Mouse (Mus musculus): ENCODE measurements around the gene Mbd3. TPM values are rescaled to one million over a fixed set of nuclear protein-coding genes. Genes with fewer than 3 reads are reported as not detected.

Mbd3 gene
- polyA plus RNA-seq, 1 experiment from 2014 or later = 64.4 TPM

DNA sequence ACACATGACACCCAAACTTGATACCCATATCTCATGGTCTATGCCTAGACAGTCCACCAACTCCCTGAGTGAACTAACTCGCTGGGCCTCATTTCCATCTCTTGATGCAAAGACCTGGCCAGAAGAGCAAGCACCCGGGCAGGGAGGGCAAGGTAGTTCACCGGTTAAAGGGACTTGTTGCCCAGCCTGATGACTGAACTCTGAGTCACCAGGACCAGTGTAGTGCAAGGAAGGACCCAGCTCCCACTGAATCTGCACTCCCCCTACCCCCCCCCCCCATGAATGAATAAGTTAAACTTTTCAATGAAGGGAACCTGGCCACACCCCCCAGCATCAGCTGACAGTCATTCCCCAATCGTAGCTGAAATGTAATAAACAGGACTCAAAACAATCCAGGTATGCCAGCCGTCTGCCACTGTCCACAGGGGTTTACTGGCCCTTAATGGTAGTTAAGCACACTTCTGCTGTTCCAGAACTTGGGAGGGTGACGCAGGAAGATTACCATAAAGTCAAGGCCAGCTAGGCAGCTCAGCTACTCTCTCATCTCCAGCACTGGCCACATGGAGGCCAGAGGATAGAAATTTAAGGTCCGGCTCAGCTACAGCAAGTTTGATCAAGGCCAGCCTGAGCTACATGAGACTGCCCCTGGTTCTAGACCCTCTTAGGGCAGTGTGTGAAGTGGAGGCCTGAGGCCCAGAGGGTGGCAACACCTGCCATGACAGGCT lies 16.5 kb downstream of the Mbd3 start:
- Histone ChIP-seq H3K4me3 (ENCODE audit: inconsistent target) (no peak overlapping the region), H3K79me2 (ENCODE audit: inconsistent target) (peaks cover 37% of the 10 kb centered on the region; the same call in 1 of the 2 replicates), H3K36me3 (ENCODE audit: inconsistent target) (no peaks in the 10 kb centered on the region), H3K27ac (no peak overlapping the region)
- WGBS (ENCODE audit: missing documents) = 99% methylated on average over 7 of the region's 7 CpGs

DNA sequence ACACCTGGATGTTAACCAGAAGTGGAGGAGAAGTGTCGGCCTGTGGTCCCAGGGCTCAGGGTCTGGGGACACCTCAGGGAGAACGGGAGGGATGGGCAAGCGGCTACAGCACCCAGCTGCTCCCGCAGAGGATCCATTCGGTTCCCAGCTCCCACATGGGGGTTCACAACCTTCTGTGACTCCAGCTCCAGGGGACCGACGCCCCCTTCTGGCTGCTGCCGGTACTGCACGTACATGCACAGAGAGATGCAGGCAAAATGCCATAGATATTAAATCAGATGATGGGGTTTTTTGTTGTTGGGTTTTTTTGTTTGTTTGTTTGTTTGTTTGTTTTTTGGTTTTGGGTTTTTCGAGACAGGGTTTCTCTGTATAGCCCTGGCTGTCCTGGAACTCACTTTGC lies 21.6 kb downstream of the Mbd3 start:
- H3K79me2 ChIP-seq (ENCODE audit: inconsistent target) = no peaks in the 10 kb centered on the region
- WGBS (ENCODE audit: missing documents) = 55% methylated on average over 10 of the region's 10 CpGs
- H3K27ac ChIP-seq = no peak overlapping the region
- H3K4me3 ChIP-seq (ENCODE audit: inconsistent target) = no peak overlapping the region
- H3K36me3 ChIP-seq (ENCODE audit: inconsistent target) = no peaks in the 10 kb centered on the region

DNA sequence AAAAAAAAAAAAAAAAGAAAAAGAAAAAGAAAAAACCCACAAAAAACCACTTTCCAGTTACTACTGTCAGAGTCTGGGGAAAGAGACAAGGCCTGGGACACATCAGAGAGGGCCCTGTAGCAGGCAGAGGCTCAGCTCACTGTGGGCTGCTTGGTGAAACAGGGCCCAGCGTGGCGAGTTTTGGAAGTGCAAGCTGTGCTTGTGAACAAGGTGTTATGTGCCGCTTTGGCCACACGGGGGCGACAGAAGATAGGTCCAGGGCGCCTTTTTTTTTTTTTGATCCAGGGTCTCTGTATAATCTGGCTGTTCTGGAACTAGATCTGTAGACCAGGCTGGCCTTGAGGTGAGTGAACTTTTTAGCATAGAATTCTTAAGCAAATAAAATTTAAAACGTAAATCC lies 23.2 kb downstream of the Mbd3 start:
- Histone ChIP-seq H3K79me2 (ENCODE audit: inconsistent target) (no peaks in the 10 kb centered on the region), H3K4me3 (ENCODE audit: inconsistent target) (no peak overlapping the region), H3K27ac (no peak overlapping the region), H3K36me3 (ENCODE audit: inconsistent target) (no peaks in the 10 kb centered on the region)
- 0% methylated on average over 7 of the region's 7 CpGs for WGBS (ENCODE audit: missing documents)

DNA sequence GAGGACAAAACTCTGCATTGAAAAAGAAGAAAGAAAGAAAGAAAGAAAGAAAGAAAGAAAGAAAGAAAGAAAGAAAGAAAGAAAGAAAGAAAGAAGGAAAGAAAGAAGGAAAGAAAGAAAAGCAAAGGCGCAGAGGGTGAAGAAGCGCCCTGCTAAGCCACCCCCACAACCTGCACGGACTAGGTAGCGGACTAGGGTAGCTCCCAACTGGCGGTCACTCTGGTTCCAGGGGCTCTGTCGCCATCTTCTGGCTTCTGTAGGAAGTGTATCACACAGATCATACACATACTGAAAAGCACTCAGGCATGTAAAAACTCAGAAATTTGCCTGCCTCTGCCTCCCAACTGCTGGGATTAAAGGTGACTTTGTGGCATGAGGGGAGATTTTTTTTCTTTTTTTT lies 25.3 kb downstream of the Mbd3 start:
- Histone ChIP-seq H3K79me2 (ENCODE audit: inconsistent target) (no peaks in the 10 kb centered on the region), H3K36me3 (ENCODE audit: inconsistent target) (no peaks in the 10 kb centered on the region), H3K27ac (no peak overlapping the region), H3K4me3 (ENCODE audit: inconsistent target) (no peak overlapping the region)
- WGBS (ENCODE audit: missing documents) = 40% methylated on average over 5 of the region's 6 CpGs

DNA sequence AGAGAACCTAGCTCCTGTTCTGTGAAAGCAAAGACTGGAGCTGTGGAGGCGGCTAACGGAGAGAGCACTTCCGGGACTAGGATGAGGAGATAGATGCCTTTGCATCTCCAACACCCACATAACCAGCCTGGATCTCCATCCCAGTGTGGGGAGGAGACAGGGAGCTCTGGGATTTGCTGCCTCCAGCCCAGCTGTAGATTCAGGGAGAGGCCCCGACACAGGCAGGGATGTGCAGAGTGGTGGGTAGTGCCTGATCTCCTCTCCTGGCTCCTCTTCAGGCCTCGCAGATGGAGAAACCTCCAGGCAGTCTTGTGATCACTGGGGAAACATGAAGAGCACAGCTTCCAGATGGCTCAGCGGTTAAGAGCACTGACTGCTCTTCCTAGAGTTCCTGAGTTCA lies 26.6 kb downstream of the Mbd3 start:
- no peak overlapping the region for H3K27ac ChIP-seq
- H3K79me2 ChIP-seq (ENCODE audit: inconsistent target) = no peaks in the 10 kb centered on the region
- H3K36me3 ChIP-seq (ENCODE audit: inconsistent target) = no peaks in the 10 kb centered on the region
- 92% methylated on average over 6 of the region's 6 CpGs for WGBS (ENCODE audit: missing documents)
- no peak overlapping the region for H3K4me3 ChIP-seq (ENCODE audit: inconsistent target)

DNA sequence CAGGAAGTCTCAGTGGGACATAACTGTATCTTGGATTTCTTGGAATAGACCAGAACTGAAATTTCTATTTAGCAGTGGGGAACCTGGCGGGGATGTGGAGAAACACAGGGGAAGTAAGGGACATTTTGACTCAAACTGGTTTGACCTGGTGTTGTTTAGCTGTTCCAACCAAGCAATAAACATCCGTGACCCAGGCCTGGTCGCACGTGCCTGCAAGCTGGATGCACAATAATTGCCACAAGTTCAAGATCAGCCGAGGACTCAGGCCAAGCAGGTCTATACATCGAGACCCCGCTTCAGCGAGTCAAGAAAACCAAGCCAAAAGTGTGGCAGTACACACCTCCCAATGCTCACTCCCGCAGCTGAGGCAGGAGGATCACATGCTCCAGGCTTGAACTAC lies 27.4 kb downstream of the Mbd3 start:
- H3K36me3 ChIP-seq (ENCODE audit: inconsistent target) = no peaks in the 10 kb centered on the region
- H3K27ac ChIP-seq = no peak overlapping the region
- H3K4me3 ChIP-seq (ENCODE audit: inconsistent target) = no peak overlapping the region
- WGBS (ENCODE audit: missing documents) = 73% methylated on average over 9 of the region's 9 CpGs
- H3K79me2 ChIP-seq (ENCODE audit: inconsistent target) = no peaks in the 10 kb centered on the region

DNA sequence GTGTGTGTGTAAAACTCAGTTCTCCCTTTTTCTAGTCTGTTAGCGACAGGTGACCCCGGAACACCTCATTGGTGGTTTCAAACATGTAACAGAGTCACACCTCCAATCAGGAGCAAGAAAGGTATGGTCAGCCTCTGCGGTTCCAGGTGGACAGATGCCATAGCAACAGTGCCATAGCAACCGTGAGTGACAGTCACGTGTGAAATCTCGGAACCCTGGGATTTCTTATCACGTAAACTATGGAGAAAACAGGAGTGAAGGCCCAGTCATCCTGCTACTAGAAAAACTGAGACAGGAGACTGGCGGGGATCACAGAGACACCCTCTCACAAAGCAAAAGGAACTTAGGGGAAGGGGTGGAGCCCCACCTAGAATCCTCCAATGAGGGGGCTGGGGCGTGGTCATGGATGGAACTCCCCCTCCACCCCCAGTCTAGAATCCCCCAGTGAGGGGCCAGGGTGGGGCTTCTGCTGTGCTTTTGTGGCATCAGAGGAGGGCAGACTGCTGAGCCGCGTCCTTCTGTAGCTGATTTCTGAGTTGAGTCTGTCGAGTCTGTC lies 27.9 kb downstream of the Mbd3 start:
- H3K4me3 ChIP-seq (ENCODE audit: inconsistent target) = no peak overlapping the region
- no peaks in the 10 kb centered on the region for H3K79me2 ChIP-seq (ENCODE audit: inconsistent target)
- no peak overlapping the region for H3K27ac ChIP-seq
- H3K36me3 ChIP-seq (ENCODE audit: inconsistent target) = no peaks in the 10 kb centered on the region
- 9% methylated on average over 12 of the region's 12 CpGs for WGBS (ENCODE audit: missing documents)

DNA sequence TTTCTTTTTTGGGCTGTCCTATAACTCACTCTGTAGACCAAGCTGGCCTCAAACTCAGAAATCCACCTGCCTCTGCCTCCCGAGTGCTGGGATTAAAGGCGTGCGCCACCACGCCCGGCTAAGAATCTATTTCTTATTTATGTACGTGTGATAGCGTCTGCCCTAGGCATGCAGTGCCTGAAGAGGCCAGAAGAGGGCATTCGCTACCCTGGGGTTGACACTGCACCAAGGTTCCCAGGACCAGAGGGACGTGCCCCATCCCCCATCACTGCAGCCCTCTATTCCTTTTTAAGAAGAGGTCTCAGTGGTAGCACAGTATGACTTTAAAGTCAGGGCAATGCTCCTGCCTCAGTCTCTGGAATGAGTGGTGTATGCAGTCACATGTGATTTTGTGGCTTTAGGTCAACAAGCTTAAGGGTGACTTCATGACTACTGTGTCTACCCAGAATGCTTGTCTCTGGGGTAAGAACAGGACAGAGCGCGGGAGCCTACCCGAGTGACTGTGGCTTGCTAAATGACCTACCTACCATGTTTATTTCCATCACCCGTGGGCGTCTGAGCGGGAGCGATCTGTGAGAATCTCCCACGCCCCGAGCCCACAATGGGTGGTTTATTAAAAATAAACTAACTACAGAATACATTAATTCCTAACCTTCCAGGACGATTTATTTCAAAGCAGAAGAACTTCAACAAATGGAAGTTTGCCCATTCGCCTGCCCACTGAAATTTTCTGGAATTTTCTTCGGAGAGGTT lies 29.2 kb downstream of the Mbd3 start:
- Histone ChIP-seq H3K79me2 (ENCODE audit: inconsistent target) (no peaks in the 10 kb centered on the region), H3K36me3 (ENCODE audit: inconsistent target) (no peaks in the 10 kb centered on the region), H3K4me3 (ENCODE audit: inconsistent target) (no peak overlapping the region), H3K27ac (no peak overlapping the region)
- WGBS (ENCODE audit: missing documents) = 83% methylated on average over 21 of the region's 21 CpGs

DNA sequence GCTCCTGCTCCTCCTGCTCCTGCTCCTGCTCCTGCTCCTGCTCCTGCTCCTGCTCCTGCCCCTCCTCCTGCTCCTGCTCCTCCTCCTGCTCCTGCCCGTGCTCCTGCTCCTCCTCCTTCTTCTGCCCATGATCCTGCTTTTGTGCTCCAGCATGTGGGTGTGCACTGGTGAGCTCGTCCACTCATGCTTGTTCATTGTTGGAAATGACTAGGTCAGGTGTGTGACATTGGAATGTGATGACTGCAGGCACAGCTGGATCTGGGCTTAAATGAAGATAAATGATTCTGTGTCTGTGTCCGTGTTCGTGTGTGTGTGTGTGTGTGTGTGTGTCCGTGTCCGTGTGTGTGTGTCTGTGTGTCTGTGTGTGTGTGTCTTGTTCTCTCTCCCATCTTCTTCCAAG lies 31.0 kb downstream of the Mbd3 start:
- Histone ChIP-seq H3K27ac (no peak overlapping the region), H3K36me3 (ENCODE audit: inconsistent target) (no peaks in the 10 kb centered on the region), H3K79me2 (ENCODE audit: inconsistent target) (no peaks in the 10 kb centered on the region), H3K4me3 (ENCODE audit: inconsistent target) (no peak overlapping the region)
- 91% methylated on average over 6 of the region's 6 CpGs for WGBS (ENCODE audit: missing documents)

DNA sequence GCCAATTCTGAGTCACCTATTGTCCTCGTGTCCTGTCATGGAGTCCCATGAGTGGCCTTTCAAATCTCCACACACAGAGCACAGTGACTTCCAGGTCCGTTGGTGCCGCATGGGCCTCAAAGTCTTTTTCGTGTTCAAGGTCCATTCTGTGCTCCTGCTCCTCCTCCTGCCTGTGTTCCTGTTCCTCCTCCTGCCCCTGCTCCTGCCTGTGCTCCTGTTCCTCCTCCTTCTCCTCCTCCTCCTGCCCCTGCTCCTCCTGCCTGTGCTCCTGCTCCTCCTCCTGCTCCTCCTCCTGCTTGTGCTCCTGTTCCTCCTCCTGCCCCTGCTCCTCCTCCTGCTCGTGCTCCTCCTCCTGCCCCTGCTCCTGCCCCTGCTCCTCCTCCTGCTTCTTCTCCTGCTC lies 31.4 kb downstream of the Mbd3 start:
- no peak overlapping the region for H3K27ac ChIP-seq
- H3K4me3 ChIP-seq (ENCODE audit: inconsistent target) = no peak overlapping the region
- WGBS (ENCODE audit: missing documents) = 58% methylated on average over 4 of the region's 5 CpGs
- no peaks in the 10 kb centered on the region for H3K79me2 ChIP-seq (ENCODE audit: inconsistent target)
- no peaks in the 10 kb centered on the region for H3K36me3 ChIP-seq (ENCODE audit: inconsistent target)

DNA sequence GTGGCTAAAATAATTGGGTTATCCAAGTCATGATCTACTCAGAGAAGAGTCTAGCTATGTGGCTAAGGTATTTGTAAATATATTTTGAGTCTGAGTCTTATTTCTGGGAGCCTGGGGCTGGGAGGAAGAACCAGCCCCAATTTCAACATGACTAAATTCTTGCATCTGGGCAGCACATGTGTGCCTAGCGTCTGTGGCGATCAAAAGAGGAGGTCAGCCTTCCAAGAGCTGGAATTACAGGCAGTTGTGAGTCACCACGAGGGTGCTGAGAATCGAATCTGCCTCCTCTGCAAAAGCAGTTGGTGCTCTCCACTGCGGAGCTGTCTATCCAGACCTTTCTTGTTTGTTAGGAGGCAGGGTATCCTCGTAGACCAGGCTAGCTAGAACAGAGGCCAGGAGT lies 33.6 kb downstream of the Mbd3 start:
- H3K27ac ChIP-seq = no peak overlapping the region
- 81% methylated on average over 6 of the region's 6 CpGs for WGBS (ENCODE audit: missing documents)
- H3K36me3 ChIP-seq (ENCODE audit: inconsistent target) = no peaks in the 10 kb centered on the region
- no peak overlapping the region for H3K4me3 ChIP-seq (ENCODE audit: inconsistent target)
- no peaks in the 10 kb centered on the region for H3K79me2 ChIP-seq (ENCODE audit: inconsistent target)

DNA sequence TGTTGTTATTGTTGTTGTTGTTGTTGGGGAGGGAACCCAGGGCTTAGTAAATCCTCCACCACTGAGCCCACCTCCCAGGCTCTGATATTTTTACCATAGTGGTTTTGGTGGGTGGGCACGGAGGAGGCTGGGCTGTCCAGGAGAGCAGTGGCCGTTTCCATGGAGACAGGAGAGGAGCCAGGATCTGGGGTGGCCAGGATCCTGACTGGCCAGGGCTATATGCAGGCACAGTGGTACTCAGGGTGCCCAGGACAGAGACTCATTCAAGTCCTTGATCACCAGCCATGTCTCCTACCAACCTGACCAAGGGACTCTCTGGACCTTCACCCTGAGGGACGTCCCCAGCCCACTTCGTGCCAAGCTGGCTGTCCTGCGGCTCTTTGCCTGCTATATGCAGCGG lies 35.6 kb downstream of the Mbd3 start:
- Histone ChIP-seq H3K36me3 (ENCODE audit: inconsistent target) (no peaks in the 10 kb centered on the region), H3K4me3 (ENCODE audit: inconsistent target) (no peak overlapping the region), H3K27ac (no peak overlapping the region), H3K79me2 (ENCODE audit: inconsistent target) (no peaks in the 10 kb centered on the region)
- WGBS (ENCODE audit: missing documents) = 57% methylated on average over 6 of the region's 6 CpGs

DNA sequence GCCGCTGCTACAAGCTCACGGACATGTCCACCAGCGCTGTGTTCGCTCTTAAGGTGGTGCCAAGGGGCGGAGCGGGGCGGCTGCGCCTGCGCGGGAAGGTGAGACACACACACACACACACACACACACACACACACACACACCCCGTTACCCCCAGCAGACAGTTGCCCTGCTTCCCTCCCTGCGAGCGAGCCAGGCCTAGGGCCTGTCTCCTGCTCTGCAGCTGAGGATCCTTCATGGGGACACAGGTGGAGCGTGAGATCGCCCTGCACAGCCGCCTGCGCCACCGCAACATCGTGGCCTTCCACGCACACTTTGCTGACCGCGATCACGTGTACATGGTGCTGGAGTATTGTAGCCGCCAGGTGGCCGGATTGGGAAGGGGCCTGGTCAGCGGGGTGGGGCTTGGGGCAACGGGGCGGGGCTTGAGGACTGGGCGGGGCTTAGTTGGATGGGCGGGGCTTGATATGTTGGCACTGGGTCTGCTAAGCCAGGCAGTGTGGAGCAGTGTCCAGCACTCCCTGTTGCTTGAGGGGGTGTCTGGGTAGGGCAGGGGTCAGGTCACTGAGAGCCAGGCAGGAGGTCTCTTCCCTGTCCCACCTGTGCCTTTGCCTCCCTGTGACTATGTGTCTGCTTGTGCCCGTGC lies 41.2 kb downstream of the Mbd3 start:
- Histone ChIP-seq H3K79me2 (ENCODE audit: inconsistent target) (no peaks in the 10 kb centered on the region), H3K36me3 (ENCODE audit: inconsistent target) (no peaks in the 10 kb centered on the region), H3K27ac (no peak overlapping the region), H3K4me3 (ENCODE audit: inconsistent target) (no peak overlapping the region)
- 8% methylated on average over 30 of the region's 31 CpGs for WGBS (ENCODE audit: missing documents)

DNA sequence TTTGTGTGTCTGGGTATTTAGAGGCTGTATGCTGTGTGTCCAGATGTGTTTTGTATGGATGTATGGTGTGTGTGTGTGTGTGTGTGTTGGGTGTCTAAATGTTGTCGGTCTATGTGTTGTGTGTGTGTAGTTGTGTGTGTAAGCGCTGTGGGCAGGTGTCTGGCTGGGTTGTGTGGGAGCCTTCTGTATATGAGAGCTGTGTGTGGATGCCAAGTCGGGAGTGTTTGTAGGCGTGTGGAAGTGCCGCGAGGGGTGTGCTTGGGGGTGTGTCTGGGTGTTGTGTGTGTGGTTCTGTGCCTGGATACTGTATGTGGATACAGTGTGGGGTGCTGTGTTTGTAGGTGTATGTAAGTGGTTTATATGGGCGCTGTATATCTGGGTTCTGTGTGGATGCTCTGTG lies 42.0 kb downstream of the Mbd3 start:
- H3K36me3 ChIP-seq (ENCODE audit: inconsistent target) = no peaks in the 10 kb centered on the region
- no peaks in the 10 kb centered on the region for H3K79me2 ChIP-seq (ENCODE audit: inconsistent target)
- WGBS (ENCODE audit: missing documents) = 32% methylated on average over 7 of the region's 7 CpGs
- no peak overlapping the region for H3K27ac ChIP-seq
- H3K4me3 ChIP-seq (ENCODE audit: inconsistent target) = no peak overlapping the region

DNA sequence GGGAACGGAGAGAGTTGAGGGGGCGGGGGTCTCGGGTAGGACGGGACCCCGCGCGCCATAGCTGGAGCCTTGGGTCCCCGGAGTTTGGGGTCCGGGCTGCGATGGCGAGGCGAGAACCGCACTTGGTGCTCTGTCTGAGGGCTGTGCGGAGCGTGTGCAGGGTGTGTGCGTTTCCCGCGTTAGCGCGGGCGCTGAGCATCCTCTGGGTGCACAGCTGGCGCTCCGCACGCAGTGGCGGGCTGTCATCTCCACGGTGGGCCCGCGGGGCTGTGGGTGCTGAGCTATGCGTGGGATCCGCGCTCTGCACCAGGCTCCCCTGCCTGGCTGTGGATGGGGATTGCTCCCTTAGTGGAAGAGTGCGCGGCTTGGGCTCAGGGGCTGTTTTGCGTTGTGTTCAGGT lies 42.6 kb downstream of the Mbd3 start:
- H3K27ac ChIP-seq = no peak overlapping the region
- no peaks in the 10 kb centered on the region for H3K36me3 ChIP-seq (ENCODE audit: inconsistent target)
- 7% methylated on average over 34 of the region's 34 CpGs for WGBS (ENCODE audit: missing documents)
- H3K79me2 ChIP-seq (ENCODE audit: inconsistent target) = no peaks in the 10 kb centered on the region
- no peak overlapping the region for H3K4me3 ChIP-seq (ENCODE audit: inconsistent target)
